Mouse (Mus musculus) liver, postnatal 0 days (tissue): ENCODE measurements around the gene Spock1.

Experiments used
- CTCF ChIP-seq: sonication (generic); IDR thresholded peaks from 2 replicates; pipeline ENCODE4 v1.5.1; 2016; ENCODE audit warnings: antibody characterized with exemption, low read depth
- EP300 ChIP-seq: IDR thresholded peaks from 2 replicates; pipeline ENCODE4 v1.6.1; 2016; ENCODE audit warnings: antibody characterized with exemption, low read depth, mild to moderate bottlenecking

DNA sequence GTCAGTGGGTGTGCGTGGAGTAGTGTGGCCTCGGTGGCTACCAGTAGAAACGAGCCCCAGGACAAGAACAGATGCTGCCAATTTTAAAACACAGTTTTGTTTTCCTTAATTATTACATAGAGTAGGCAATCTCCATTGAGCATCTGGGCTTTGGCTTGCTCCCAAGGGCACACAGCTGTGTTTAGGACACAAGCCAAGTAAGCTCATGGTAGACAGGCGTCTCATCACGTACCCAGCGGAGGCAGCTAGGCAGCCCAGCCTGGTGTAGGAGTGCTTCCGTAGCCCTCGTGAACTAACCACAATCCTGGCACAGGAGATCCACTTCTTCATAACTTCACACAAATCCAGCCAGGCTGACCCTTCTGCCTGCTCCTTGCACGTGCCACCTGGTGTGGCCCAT is 281.7 kb downstream of the Spock1 start:
- TF ChIP-seq CTCF (no peak), EP300 (no peak)
